Mouse (Mus musculus) embryonic fibroblast, embryonic 13.5 days (primary cell): Measurements from ENCODE around the gene Atp13a2. TPM values are rescaled to one million over a fixed set of nuclear protein-coding genes. Genes with fewer than 3 reads are reported as not detected.

Experiments used
- H3K27ac ChIP-seq: 2 replicates; pipeline ENCODE4 v1.5.1; 2012; ENCODE audit warnings: low read length, control low read depth, inconsistent platforms; ENCODE audit not compliant: insufficient read depth
- H3K4me1 ChIP-seq: 2 replicates; pipeline ENCODE4 v1.6.1; 2011; ENCODE audit warnings: low read length; ENCODE audit not compliant: control insufficient read depth, insufficient read depth
- H3K4me3 ChIP-seq: 2 replicates; pipeline ENCODE4 v1.5.1; 2011; ENCODE audit warnings: mild to moderate bottlenecking, control low read depth, low read length; ENCODE audit not compliant: insufficient read depth
- CTCF ChIP-seq: IDR thresholded peaks from 2 replicates; pipeline ENCODE4 v1.5.1; 2011; ENCODE audit warnings: mild to moderate bottlenecking, control low read depth, low read length, moderate library complexity, borderline replicate concordance; ENCODE audit not compliant: insufficient read depth
- POLR2A ChIP-seq: IDR thresholded peaks from 2 replicates; pipeline ENCODE4 v1.6.1; 2011; ENCODE audit warnings: low read depth, mild to moderate bottlenecking, control low read depth, low read length, moderate library complexity
- polyA plus RNA-seq: library from polyadenylated mRNA; stranded (reverse); fragments of >200 nt; gene quantifications from 2 replicates; pipeline ENCODE4 v1.2.4, GENCODE M21; 2011; ENCODE audit warnings: low read depth; ENCODE audit not compliant: missing spikeins, insufficient read length

The Atp13a2 gene
- 12.3 and 16.6 TPM in 2 replicates for polyA plus RNA-seq

GRCm38 (mm10) chr4:140986711-140987395 is at the start of gene Atp13a2:
TSS of gene Atp13a2 (plus strand) at chr4:140986873.
- H3K27ac ChIP-seq, result no peak within 1 kb of the TSS
- TF ChIP-seq CTCF (no peak), POLR2A (peak; percentile 67)
- H3K4me1 ChIP-seq, result no peaks in the 10 kb centered on the region
- peak within 1 kb of the TSS; percentile 86 for H3K4me3 ChIP-seq

DNA sequence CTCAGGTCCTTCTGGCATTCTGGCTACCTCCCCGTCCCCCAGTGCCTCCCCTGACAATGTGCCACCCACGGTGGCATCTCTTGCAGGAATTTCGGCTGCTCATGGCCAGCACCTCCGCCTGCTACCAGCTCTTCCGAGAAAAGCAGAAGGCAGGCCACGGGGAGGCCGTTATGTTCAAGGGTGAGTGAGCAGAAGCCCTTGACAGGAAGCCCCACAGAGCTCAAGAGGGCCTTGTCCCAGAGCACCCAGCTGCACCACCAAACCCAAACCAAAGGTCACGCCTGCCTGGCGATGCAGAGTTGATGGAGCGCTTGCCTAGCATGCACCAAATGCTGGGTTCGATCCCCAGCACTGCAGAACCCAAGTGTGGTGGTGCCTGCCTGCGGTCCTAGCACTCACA is 42.3 kb upstream of the Atp13a2 start:
- Histone ChIP-seq H3K4me1 (no peaks in the 10 kb centered on the region), H3K27ac (no peak overlapping the region), H3K4me3 (no peak overlapping the region)
- TF ChIP-seq CTCF, result no peak
- no peak for TF ChIP-seq POLR2A

DNA sequence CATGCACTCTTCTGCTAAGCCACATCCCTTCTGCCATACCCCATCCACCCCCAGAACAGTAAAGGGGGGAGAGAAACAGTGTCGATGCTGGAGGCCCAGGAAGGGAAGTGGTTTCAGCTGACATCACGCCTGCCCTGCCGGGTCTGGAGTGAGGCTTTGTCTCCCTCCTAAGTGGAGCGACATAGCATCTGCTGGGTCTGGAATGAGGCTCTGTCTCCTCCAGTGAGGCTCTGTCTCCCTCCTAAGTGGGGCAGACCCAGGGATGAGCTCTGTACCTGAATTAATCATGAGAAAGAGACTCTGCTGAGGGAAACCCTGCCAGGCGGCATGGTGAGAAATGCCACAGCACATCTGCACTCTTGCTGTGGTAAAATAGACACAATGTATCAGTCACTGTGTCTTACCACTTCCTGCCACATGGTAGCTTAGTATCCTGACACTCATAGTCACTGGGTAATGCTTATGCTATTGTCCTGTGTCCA is 41.7 kb upstream of the Atp13a2 start:
- no peak overlapping the region for H3K4me3 ChIP-seq

DNA sequence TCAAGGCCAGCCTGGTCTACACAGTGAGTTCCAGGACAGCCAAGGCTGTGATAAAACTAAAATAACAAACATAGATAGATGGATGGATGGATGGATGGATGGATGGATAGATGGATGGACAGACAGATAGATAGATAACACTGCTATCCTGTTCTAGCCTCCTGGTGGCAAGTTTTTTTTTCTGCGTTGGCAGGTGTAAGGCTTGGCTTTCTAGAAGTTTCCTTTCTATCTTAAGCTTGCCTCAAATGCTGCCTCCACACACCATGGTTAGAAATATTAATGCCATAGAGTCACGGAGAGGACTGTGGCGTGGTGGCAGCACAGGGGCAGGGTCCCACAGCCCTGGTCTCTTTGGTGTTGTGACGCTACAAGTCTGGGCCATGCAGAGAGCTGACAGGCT is 41.1 kb upstream of the Atp13a2 start:
- Histone ChIP-seq H3K4me3 (no peak overlapping the region), H3K4me1 (no peaks in the 10 kb centered on the region), H3K27ac (no peak overlapping the region)
- no peak for TF ChIP-seq CTCF
- TF ChIP-seq POLR2A, result no peak

More for the DNA sequence above, 41.7 kb upstream of the Atp13a2 start:
- Histone ChIP-seq H3K4me1 (no peaks in the 10 kb centered on the region), H3K27ac (no peak overlapping the region)
- TF ChIP-seq POLR2A, result no peak
- TF ChIP-seq CTCF, result no peak

GRCm38 (mm10) chr4:140946048-140946447 is 40.6 kb upstream of the Atp13a2 start:
- TF ChIP-seq CTCF (no peak), POLR2A (no peak)
- no peak overlapping the region for H3K4me3 ChIP-seq
- H3K27ac ChIP-seq, result no peak overlapping the region
- H3K4me1 ChIP-seq, result no peaks in the 10 kb centered on the region

DNA sequence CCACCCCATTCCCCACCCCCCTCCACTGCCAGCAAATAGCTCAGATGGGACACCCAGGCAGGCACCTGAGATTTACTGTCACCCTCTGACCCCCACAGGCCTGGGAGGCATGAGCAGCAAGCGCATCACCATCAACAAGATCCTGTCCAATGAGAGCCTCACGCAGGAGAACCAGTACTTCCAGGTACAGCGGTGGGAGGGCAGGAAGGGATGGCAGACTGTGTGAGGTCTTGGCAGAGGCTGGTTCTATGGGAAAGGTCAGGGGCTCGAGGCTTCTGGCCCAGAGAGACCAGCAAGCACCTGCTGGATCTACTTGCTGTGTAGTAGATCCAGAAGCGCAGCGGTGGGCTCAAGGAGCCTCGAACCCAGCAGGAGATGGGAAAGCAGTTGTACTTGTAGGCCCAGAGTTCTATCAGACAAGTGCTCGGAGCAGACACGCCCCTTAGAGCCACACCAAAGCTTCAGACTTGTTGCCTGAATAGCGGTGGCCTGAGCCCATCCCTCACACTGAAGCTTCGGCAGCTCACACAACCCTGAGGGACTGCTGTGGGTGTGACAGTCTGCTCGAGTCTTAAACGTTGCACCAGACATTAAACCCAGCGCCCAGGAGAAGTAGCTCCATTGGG is 40.0 kb upstream of the Atp13a2 start:
- TF ChIP-seq POLR2A (no peak), CTCF (no peak)
- no peak overlapping the region for H3K4me3 ChIP-seq
- no peak overlapping the region for H3K27ac ChIP-seq
- H3K4me1 ChIP-seq, result no peaks in the 10 kb centered on the region

- Histone ChIP-seq H3K4me3 (no peak overlapping the region), H3K4me1 (no peaks in the 10 kb centered on the region), H3K27ac (no peak overlapping the region)
- no peak for TF ChIP-seq POLR2A
- no peak for TF ChIP-seq CTCF
These were observed 38.9 kb upstream of the Atp13a2 start for GRCm38 (mm10) chr4:140947487-140948440.

DNA sequence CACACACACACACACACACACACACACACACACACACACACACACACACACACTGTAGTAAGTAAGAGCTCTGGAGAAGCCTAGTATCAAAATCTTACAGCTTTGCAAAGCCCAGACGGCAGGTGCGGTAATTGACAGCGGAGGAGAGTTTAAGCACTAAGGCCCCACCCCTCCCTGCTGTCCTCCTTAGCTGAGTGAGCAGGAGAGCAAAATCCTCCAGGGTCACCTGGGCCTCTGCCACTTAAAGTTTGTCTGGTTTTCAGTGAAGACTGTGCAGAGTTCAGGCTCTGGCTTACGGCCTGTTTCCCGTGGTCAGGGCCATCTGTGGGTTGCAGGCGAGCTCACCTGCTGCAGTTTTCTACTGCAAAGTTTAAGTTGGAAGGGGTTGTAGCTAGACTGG is 38.2 kb upstream of the Atp13a2 start:
- no peaks in the 10 kb centered on the region for H3K4me1 ChIP-seq
- TF ChIP-seq CTCF (no peak), POLR2A (no peak)
- no peak overlapping the region for H3K27ac ChIP-seq
- H3K4me3 ChIP-seq, result no peak overlapping the region

DNA sequence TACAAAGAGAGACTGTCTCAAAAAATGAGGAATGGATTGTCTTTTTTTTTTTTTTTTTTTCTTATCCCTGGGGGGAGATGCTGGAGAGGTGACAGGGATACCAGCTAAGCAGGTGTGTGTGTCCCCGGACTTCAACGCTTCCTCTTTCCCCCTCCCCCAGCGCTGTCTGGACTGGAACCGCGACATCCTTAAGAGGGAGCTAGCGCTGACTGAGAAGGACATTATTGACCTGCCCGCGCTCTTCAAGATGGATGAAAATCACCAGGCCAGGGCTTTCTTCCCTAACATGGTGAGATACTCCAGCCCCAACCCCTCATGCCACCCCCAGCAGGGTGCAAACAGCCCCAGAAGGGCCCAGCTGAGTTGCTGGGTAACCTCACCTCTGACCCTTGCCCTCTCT is 37.6 kb upstream of the Atp13a2 start:
- H3K4me3 ChIP-seq, result no peak overlapping the region
- no peaks in the 10 kb centered on the region for H3K4me1 ChIP-seq
- TF ChIP-seq POLR2A, result no peak
- TF ChIP-seq CTCF, result no peak
- H3K27ac ChIP-seq, result no peak overlapping the region
